Mouse (Mus musculus) midbrain, embryonic 13.5 days (tissue): ENCODE data around the gene Gm42421. TPM values are rescaled to one million over a fixed set of nuclear protein-coding genes. Genes with fewer than 3 reads are reported as not detected.

Experiments
- ATAC-seq: fragments of 200-750 bp; cut with Nextera tagmentation; 2 replicates; pipeline ENCODE4 v1.8.0; 2017; ENCODE audit warnings: mild to moderate bottlenecking, moderate TSS enrichment, moderate library complexity
- H3K27ac ChIP-seq: fragments of 300-500 bp; sonication (generic); 2 replicates; pipeline ENCODE4 v1.5.1; 2015; ENCODE audit warnings: inconsistent platforms, mild to moderate bottlenecking, moderate library complexity
- H3K27me3 ChIP-seq: fragments of 300-500 bp; sonication (generic); 2 replicates; pipeline ENCODE4 v1.6.1; 2015; ENCODE audit warnings: mild to moderate bottlenecking, inconsistent platforms
- H3K36me3 ChIP-seq: fragments of 300-500 bp; sonication (generic); 2 replicates; pipeline ENCODE4 v1.6.1; 2015; ENCODE audit warnings: mild to moderate bottlenecking, inconsistent platforms
- H3K4me1 ChIP-seq: fragments of 300-500 bp; sonication (generic); replicated peaks from 2 replicates; pipeline ENCODE4 v1.6.1; 2015; ENCODE audit warnings: inconsistent platforms
- H3K4me2 ChIP-seq: fragments of 300-500 bp; sonication (generic); replicated peaks from 2 replicates; pipeline ENCODE4 v1.6.1; 2015; ENCODE audit warnings: moderate library complexity, mild to moderate bottlenecking, inconsistent platforms
- H3K4me3 ChIP-seq: fragments of 300-500 bp; sonication (generic); replicated peaks from 2 replicates; pipeline ENCODE4 v1.5.1; 2015; ENCODE audit warnings: mild to moderate bottlenecking, inconsistent platforms
- H3K9ac ChIP-seq: fragments of 300-500 bp; sonication (generic); replicated peaks from 2 replicates; pipeline ENCODE4 v1.6.1; 2015; ENCODE audit warnings: mild to moderate bottlenecking, inconsistent platforms
- H3K9me3 ChIP-seq: fragments of 300-500 bp; sonication (generic); 2 replicates; pipeline ENCODE4 v1.6.1; 2016; ENCODE audit warnings: mild to moderate bottlenecking, inconsistent platforms
- WGBS: fragments of 180-500 bp; shearing (Covaris S2); methylation state at CpG from one replicate; pipeline ENCODE4 v1.1.7; 2015; 5-methylcytosine and 5-hydroxymethylcytosine counted together
- polyA plus RNA-seq: library from polyadenylated mRNA; unstranded; fragments of >200 nt; fragmentation: Nextera tagmentation; extraction: Ambion mirVana; gene quantifications from 2 replicates; pipeline ENCODE4 v1.2.1, GENCODE M21; 2015

Gene Gm42421
- 1.4 and 2.3 TPM in 2 replicates for polyA plus RNA-seq

DNA sequence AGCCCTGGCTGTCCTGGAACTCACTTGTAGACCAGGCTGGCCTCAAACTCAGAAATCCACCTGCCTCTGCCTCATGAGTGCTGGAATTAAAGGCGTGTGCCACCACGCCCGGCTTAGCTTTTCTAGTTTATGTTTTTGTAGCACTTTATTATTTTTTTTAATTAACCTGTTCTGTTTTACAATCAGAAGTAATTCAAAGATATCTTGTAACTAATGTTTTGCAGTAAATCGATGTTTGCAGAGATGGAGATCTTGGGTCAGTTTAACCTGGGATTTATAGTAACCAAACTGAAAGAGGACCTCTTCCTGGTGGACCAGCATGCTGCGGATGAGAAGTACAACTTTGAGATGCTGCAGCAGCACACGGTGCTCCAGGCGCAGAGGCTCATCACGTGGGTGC, at the start of gene Gm42421:
Gene Gm42421, plus strand, starts transcription at position 301 of the 400 bp plus-strand sequence.
- Histone ChIP-seq H3K9me3 (no peaks in the 10 kb centered on the region), H3K36me3 (peaks cover 85% of the 10 kb centered on the region), H3K4me2 (no peak within 1 kb of the TSS), H3K27ac (no peak within 1 kb of the TSS), H3K4me3 (no peak within 1 kb of the TSS), H3K27me3 (no peaks in the 10 kb centered on the region), H3K4me1 (no peaks in the 10 kb centered on the region), H3K9ac (no peak within 1 kb of the TSS)
- 95% methylated on average over 8 of the region's 8 CpGs for WGBS
- no peak for ATAC-seq

DNA sequence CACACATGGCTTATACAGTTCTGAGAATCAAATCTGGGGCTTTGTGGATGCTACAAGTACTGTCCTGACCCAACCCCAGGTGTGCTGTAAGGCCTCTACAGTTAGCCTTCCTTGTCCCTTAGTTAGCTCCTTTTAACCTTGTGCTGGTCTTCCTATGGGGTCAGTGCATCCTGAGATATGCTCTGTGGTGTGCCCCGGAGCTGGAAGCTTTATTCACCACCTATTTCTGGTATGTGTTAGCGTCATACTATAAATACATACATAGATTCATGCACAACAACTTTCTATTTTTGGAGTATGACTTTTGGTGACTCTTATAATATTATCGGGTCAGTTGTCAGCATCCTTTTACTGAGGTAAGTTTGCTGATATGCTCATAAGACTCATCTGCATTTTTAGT, 42.7 kb upstream of the Gm42421 start:
- Histone ChIP-seq H3K9ac (no peak overlapping the region), H3K9me3 (0 out of 2 replicates have a peak, but pooled peaks cover 4% of the 10 kb centered on the region), H3K4me1 (no peaks in the 10 kb centered on the region), H3K27me3 (no peaks in the 10 kb centered on the region), H3K36me3 (peaks cover 98% of the 10 kb centered on the region), H3K27ac (no peak overlapping the region), H3K4me3 (no peak overlapping the region), H3K4me2 (no peak overlapping the region)
- WGBS = 98% methylated on average over 3 of the region's 3 CpGs
- ATAC-seq = no peak

DNA sequence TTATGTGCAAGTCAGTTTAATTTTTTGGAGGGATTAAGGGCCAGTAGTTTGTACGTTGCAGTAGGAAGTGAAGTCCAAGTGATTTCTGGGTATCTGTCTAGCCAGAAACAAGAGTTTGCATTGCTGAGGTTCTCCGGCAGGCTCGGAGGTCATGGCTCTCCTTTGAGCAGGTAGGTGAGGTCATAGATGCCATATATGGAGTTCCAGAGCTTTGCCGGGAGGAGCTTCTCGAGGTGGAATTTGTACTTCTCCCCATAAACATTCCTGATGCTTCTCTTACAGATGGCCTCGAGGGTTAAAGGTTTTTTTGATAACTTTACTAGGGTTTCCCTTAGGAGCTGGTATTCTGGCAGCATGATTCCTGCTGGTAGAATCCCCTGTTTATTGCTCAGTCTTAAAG, 37.2 kb upstream of the Gm42421 start:
- Histone ChIP-seq H3K36me3 (peaks cover 89% of the 10 kb centered on the region), H3K4me2 (no peak overlapping the region), H3K27me3 (no peaks in the 10 kb centered on the region), H3K9ac (no peak overlapping the region), H3K4me1 (no peaks in the 10 kb centered on the region), H3K27ac (no peak overlapping the region), H3K4me3 (no peak overlapping the region), H3K9me3 (0 out of 2 replicates have a peak, but pooled peaks cover 4% of the 10 kb centered on the region)
- no peak for ATAC-seq
- WGBS = 89% methylated on average over 6 of the region's 6 CpGs

DNA sequence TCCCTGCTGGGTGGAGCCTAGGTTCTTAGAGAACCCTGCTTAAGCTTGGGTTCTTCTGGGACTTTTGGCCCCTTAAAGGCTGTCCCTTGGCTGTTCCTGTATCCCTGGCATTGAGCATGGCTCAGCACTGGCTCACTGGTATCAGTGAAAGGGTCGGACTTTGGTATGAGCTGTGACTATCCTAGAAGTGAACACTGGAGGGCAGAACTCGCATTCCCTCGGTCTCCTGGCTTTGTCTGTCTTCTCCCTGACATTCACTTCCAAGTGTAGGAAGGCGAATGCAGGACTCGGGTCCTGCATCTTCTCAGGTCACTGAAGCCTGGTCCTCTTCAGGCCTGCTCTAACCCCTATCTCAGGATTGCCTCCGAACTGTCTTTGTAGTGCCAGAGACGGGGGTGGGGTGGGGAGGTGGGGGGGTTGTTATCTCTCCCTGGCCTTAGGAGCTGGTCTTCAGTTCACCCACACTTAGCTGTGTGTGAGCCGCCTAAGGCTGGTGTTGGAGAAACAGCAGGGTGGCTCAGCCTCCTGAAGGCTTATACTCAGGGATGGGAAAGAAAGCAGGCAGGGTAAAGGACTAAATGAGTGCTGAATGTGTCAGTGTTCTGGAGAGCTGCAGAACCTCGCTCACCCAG, 35.6 kb upstream of the Gm42421 start:
- no peak for ATAC-seq
- no peak overlapping the region for H3K4me3 ChIP-seq
- no peaks in the 10 kb centered on the region for H3K4me1 ChIP-seq
- WGBS = 77% methylated on average over 9 of the region's 9 CpGs
- no peak overlapping the region for H3K27ac ChIP-seq
- H3K9me3 ChIP-seq = no peaks in the 10 kb centered on the region
- H3K27me3 ChIP-seq = no peaks in the 10 kb centered on the region
- H3K4me2 ChIP-seq = no peak overlapping the region
- no peak overlapping the region for H3K9ac ChIP-seq
- peaks cover 84% of the 10 kb centered on the region for H3K36me3 ChIP-seq

DNA sequence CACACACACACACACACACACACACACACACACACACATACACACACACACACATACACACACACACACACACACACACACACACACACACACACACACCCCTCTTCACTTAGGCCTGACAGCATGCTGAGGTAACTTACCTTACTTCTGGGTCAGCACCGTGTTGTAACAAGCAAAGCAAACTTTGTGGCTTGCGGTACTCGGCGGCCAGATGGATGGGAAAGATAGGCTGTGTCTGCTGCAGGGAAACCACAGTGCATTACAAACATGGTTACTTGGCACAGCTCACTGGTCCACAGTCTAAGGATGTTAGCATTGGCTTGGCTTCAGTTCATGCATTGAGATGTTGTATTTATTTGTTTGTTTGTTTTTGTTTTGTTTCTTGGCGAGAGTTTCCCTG, 34.6 kb upstream of the Gm42421 start:
- Histone ChIP-seq H3K4me3 (no peak overlapping the region), H3K27me3 (no peaks in the 10 kb centered on the region), H3K36me3 (peaks cover 85% of the 10 kb centered on the region), H3K4me1 (no peaks in the 10 kb centered on the region), H3K27ac (no peak overlapping the region), H3K9ac (no peak overlapping the region), H3K9me3 (no peaks in the 10 kb centered on the region), H3K4me2 (no peak overlapping the region)
- WGBS = 90% methylated on average over 5 of the region's 5 CpGs
- ATAC-seq = no peak

DNA sequence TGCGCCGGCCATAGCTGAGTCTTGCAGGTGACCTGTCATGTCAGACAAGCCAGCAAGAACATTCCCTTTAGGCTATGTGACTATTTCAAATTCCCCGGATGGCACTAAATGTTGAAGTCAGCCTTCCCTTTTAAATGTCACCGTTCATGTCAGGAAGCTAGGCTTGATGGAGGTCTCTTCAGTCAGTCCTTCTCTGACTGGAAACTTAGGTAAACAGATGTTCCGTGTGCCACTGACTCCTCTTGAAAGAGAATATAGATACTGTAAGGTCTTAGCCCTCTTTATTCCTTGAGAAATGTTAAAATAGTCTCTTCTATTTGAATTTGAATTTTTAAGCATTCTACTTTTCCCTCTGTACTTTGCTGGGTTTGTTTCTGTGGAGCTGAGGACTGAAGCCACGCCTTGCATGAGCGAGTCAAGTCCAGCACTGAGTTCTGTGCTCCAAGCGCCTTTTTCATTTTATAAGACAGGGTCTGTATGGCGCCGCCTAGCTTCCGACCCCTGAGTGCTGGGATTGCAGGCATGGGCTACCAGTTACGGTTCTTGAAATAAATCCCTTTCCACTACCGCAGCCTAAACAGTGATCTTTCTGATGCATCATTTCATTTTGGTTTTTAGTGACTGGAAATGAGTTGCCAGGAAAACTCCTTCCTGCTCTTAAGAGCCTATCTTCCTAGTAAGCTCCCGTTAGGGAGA, 30.2 kb upstream of the Gm42421 start, which contains the start of gene Ankrd61:
Gene Ankrd61, minus strand, starts transcription at position 51 of the 696 bp plus-strand sequence.
- Histone ChIP-seq H3K36me3 (peaks cover 88% of the 10 kb centered on the region), H3K9me3 (no peaks in the 10 kb centered on the region), H3K4me1 (no peaks in the 10 kb centered on the region), H3K27ac (no peak within 1 kb of the TSS), H3K4me2 (no peak within 1 kb of the TSS), H3K4me3 (no peak within 1 kb of the TSS), H3K27me3 (no peaks in the 10 kb centered on the region), H3K9ac (no peak within 1 kb of the TSS)
- no peak for ATAC-seq
- 86% methylated on average over 14 of the region's 14 CpGs for WGBS

DNA sequence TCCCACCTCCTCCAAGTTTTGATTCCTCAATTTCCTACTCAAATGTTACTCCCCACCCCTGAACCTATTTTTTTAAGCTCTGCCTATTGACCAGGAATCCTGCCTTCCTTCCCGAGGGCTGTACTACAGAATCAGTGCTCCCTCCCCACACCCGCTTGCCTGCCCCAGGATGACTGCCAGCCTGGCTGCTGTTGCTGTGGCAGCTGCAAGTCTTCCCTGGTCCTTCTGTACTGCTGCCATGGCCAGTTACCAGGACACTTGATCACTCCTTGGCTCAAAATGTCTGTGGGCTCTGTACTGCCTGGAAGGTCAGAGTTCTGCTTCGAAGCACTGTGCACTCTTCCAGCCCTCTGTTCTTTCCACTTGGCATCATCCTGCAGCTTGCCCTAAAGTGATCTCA, 25.9 kb upstream of the Gm42421 start:
- ATAC-seq = no peak
- no peaks in the 10 kb centered on the region for H3K9me3 ChIP-seq
- peaks cover 89% of the 10 kb centered on the region for H3K36me3 ChIP-seq
- no peaks in the 10 kb centered on the region for H3K4me1 ChIP-seq
- no peak overlapping the region for H3K27ac ChIP-seq
- H3K9ac ChIP-seq = no peak overlapping the region
- H3K4me3 ChIP-seq = no peak overlapping the region
- H3K4me2 ChIP-seq = no peak overlapping the region
- WGBS = 88% methylated on average over 3 of the region's 3 CpGs
- no peaks in the 10 kb centered on the region for H3K27me3 ChIP-seq

DNA sequence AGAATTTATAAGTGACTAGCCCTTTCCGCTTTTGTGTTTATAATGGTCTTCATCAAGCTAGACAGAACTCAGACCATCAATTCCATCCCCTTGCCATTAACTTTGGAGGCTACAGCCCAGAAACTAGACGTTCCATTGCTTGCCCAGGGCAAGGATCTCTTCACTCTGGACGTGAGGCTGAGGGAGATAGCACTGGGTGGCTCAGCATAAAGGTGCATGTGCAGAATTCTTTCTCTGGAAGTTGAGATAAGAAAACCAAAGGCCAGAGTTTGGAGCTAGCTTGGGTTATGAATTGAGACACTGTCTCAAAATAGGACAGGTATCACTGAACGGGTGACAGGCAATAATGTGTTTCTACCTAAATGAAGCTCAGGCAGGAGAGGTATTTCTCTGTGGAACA, 24.2 kb upstream of the Gm42421 start:
- 92% methylated on average over 4 of the region's 4 CpGs for WGBS

DNA sequence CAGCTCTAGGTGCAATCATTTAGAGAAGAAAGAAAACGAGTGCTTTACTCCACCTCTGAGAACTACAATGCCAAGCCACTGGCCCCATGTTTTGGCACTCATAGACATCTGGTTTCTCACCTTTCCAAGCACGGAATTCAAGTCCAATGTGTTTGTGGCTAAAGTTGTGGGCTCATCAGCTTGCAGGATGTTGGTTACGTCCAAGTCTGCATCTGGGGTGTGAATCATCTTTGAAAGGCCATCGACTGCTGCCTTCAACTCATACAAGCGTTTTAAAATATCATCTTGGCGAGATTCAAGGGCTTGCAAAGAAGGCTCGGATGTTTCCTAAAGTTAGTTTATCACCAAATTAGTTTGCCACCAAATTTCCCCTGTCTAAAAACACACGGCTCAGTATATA, 21.5 kb upstream of the Gm42421 start:
- peaks cover 54% of the 10 kb centered on the region for H3K36me3 ChIP-seq

More for the DNA sequence above, 24.2 kb upstream of the Gm42421 start:
- H3K27ac ChIP-seq = no peak overlapping the region
- peaks cover 15% of the 10 kb centered on the region for H3K4me1 ChIP-seq
- H3K27me3 ChIP-seq = no peaks in the 10 kb centered on the region
- H3K4me2 ChIP-seq = no peak overlapping the region
- no peak overlapping the region for H3K4me3 ChIP-seq
- peaks cover 79% of the 10 kb centered on the region for H3K36me3 ChIP-seq
- no peaks in the 10 kb centered on the region for H3K9me3 ChIP-seq
- no peak for ATAC-seq
- no peak overlapping the region for H3K9ac ChIP-seq

DNA sequence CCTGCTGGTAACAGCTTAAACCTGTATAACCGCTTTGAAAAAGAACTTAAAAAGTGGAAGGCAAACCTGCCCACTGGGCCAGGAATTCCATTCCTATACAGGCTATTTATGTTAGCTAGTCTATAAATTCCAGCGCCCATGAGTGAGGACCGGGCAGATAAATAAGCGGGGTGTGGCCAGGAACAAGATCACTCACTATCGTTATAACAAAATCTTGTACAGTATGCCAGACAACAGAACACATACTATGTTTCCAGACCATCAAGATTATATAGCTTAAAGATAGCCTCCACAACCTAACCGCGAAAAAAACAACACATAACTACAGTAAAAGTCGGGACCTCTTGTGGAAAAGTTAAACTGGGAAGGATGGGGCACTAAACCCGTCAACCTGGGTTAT, 19.0 kb upstream of the Gm42421 start:
- H3K9me3 ChIP-seq = no peaks in the 10 kb centered on the region
- peak overlapping the region; percentile 85 for H3K27ac ChIP-seq
- no peaks in the 10 kb centered on the region for H3K27me3 ChIP-seq
- H3K4me1 ChIP-seq = peaks cover 28% of the 10 kb centered on the region
- ATAC-seq = no peak
- H3K4me2 ChIP-seq = peak overlapping the region; percentile 80
- peak overlapping the region; percentile 63 for H3K4me3 ChIP-seq
- peaks cover 31% of the 10 kb centered on the region for H3K36me3 ChIP-seq
- H3K9ac ChIP-seq = peak overlapping the region; percentile 77
- WGBS = 6% methylated on average over 9 of the region's 9 CpGs

More for the DNA sequence above, 21.5 kb upstream of the Gm42421 start:
- no peak for ATAC-seq
- H3K27me3 ChIP-seq = no peaks in the 10 kb centered on the region
- H3K9ac ChIP-seq = no peak overlapping the region
- 92% methylated on average over 8 of the region's 8 CpGs for whole genome bisulfite sequencing
- no peak overlapping the region for H3K4me3 ChIP-seq
- H3K9me3 ChIP-seq = no peaks in the 10 kb centered on the region
- H3K4me1 ChIP-seq = peaks cover 28% of the 10 kb centered on the region
- no peak overlapping the region for H3K27ac ChIP-seq
- H3K4me2 ChIP-seq = no peak overlapping the region

DNA sequence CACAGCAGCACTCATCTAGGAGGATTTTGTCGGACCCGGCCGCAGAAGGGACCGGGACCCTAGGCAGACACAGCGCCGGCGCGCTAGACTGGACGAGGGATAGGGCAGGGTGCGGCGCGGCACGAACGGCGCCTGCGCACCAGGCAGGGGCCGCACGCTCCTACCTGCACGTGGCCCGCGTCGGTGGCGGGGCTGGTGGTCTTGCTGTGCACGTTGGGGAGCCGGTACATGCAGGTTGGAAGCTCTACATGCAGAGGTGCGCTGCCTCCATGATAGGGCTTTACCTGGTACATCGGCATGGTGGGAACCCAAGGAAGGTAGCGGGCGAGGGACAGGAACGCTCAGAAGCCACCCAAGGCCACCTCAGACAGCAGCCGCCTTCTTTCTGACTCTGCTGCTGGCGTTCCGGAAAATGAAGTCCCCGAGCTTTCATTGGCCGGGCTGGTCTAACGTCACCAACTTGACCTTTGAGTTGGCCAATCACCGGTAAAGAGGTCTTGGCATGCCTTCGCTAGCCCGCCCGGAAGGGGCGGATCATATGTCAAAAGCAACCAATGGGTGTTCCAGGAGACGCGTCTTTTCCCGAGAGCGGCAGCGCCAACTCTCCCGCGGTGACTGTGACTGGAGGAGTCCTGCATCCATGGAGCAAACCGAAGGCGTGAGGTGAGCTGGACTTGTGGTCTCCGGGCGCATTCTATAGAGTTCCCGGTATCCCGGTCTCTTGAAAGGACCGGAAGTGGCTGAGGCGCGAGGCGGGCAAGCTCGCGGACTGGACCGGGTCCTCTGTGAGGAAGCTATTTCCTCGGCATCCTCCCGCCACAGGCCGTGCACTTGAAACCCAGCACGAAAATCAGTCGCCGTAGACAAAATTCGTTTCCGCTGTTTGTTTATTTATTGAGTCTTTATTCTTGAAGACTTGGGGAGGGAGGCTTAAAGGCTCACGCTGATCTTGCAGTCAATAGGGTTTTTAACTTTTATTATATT, 18.3 kb upstream of the Gm42421 start, which contains the start of the genes Aimp2 and Pms2:
Gene Aimp2, minus strand, starts transcription at position 431 of the 984 bp plus-strand sequence.
Gene Pms2, plus strand, starts transcription at position 548 of the 984 bp plus-strand sequence.
- peak; percentile 100 for ATAC-seq
- WGBS = under 1% methylated on average over 70 of the region's 70 CpGs
- peak within 1 kb of the TSS; percentile 85 for H3K27ac ChIP-seq

More for the DNA sequence above, 18.3 kb upstream of the Gm42421 start, which contains the start of the genes Aimp2 and Pms2:
- Histone ChIP-seq H3K4me2 (peak within 1 kb of the TSS; percentile 80), H3K27me3 (no peaks in the 10 kb centered on the region), H3K4me3 (peak within 1 kb of the TSS; percentile 63), H3K9me3 (no peaks in the 10 kb centered on the region), H3K9ac (peak within 1 kb of the TSS; percentile 77), H3K4me1 (peaks cover 28% of the 10 kb centered on the region), H3K36me3 (peaks cover 28% of the 10 kb centered on the region)
